Mouse (Mus musculus) central nervous system, embryonic 11.5 days (tissue): ENCODE data around the gene Rsu1. TPM values are rescaled to one million over a fixed set of nuclear protein-coding genes. Genes with fewer than 3 reads are reported as not detected.

Source experiments
- polyA plus RNA-seq: library from polyadenylated mRNA; depleted of rRNA; stranded (reverse); fragments of >200 nt; gene quantifications from 2 replicates; pipeline ENCODE4 v1.2.3, GENCODE M21; 2012; rRNA removed

Gene Rsu1
- 34.4 and 62.7 TPM in 2 replicates for polyA plus RNA-seq

DNA sequence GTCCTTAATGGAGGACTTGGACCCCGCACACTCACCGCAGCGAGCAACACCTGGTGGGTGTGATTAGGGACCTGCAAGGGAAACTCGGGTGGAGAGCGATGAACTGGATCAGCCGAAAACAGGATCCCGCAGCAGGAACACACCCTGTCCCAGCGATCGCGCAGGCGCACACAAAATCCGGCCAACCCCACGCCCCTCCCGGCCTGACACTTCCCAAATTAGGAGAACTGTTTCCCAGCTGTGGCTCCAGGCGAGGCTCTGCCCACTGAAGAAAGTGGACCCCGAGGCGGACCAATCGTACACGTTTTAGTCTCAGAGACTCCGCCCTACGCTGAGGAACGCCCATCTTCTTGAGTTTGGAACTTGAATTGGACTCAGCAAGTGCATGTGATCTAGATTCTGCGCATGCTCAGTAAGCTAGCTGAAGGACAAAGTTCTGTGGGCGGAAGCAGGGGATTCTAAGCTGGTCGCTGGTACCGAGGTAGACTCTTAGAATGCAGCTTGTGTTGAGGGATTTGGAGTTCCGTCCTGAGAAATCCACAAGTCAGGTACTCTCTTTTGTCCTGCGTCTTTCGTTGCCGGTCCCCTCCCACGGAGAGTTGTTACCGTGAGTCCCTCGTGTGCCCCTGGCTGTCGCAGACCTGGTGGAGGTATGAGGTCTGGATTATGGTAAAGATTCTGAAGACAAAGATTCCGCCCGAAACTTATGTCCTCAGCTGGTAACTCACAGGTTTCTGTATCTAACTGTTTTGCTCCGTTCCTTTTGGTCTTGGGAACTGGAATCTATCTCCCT, at the start of gene Rsu1:
Rsu1 (minus strand) TSS at position 251 of the 793 bp plus-strand sequence.

Other genes with a start within 250 kb of the Rsu1 start
- gene Cubn, start 220.4 kb upstream of the Rsu1 start, polyA plus RNA-seq: 0.19 and 0.27 TPM in 2 replicates